Mouse (Mus musculus): ENCODE results near the gene Ptges. TPM values are rescaled to one million over a fixed set of nuclear protein-coding genes. Genes with fewer than 3 reads are reported as not detected.

Ptges gene
- 10 to 100 TPM; 12.2 to 12.6 TPM for total RNA-seq (2023)

DNA sequence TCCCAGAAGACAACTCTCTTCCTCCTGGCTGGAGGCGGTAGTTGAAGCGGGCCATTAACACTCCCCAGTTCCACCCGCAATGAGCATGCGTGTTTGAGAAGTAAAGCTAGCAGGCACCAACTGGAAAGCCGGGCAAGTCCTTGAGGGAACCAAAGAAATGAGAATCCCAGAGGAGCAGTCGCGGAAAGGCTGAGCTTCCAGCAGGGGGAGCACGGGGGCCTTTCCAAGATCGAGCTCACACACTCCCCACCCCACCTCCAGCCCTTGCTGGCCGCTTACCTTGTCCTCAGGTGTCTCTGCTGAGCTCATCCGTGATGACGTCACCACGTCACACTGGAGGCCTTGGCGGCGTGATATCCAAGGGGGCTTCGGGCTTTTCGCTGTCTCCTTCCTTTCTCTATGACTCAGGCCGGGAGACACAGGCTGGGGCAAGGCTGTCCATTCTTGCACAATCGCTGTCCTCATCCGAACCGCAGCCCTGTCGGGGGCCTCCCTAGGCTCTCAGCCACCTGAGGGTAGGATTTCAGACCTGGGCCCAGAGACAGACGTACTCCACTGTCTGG, at the start of gene Ptges:
Gene Ptges, minus strand, starts transcription at position 381 of the 563 bp plus-strand sequence.

DNA sequence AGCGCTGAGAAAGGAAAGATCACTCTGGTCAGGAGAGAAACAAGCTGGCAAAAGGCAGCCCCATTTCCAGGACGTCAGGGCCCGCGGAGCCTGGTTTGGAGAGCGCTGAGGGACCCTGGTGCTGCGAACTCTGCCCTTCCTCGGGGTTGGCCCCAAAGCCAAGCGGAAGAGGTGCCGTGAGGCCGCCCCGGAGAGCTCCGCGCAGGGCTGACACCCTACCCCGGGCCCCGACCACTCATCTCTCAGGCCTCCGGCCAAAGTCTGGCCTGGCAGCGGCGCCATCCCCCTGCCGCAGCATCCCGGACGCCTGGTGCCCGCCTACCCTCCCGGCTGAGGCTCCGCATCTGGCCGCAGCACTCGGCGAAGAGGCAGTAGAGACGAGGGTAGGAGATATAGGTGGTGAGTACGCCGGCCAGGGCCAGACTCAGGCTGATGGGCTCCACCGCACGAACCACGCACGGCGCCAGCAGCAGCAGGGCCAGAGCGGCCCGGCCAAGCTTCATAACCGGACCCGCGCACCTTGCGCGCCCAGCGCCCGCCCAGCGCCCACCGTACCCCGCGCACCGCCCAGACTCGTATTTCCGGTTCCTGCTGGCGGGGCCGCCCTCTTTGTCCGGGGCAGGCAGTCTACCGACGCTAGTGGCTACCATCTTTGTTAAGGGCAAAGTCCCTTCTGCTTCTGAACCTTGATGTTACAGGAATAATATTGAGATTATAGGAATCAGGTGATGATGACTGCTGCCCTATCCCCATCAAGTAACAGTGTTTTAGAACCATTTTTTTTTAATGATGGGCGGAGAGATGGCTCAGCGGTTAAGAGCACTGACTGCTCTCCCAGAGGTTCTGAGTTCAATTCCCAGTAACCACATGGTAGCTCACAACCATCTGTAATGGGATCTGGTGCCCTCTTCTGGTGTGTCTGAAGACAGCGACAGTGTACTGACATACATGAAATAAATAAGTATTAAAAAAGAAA, 38.0 kb upstream of the Ptges start, which contains the start of gene Tor1a:
Gene Tor1a, minus strand, starts transcription at position 582 of the 976 bp plus-strand sequence.

DNA sequence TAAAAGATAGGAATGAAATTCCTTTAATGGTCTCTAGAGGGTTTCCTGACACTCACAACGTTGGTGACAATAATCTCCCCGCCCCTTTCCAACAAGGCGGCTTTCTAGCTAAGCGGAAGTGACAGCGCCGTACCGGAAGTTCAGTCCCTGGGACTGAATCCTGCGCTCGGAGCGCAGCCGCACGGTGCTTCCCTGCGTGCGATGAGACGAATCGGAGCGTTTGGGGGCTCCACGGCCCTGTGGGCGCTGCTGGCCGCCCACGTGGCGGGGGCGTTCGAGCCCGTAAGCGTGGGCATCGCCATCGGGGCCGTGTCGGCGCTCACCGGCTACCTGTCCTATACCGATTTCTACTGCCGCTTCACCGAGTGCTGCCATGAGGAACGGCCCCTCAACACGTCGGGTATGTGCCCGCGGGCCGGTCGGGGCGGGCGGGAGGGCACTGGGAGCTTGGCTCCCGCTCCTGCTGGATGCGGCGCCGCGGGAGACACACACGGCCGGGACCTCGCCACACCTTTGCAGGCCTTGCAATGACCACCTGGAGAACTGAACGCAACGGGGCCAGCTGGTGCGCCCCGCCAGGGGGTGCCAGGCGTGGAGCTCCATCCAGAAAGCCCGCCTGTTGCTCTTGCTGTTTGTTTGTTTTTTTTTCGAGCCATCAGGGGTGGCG, 23.3 kb upstream of the Ptges start, which contains the start of gene Tor1b:
Gene Tor1b, plus strand, starts transcription at position 136 of the 667 bp plus-strand sequence.

Other genes with a start within 250 kb of the Ptges start
- not detected for gene 1700001O22Rik, start 126.2 kb downstream of the Ptges start, total RNA-seq (2023)
- 10 to 100 TPM; 10.5 to 10.9 TPM for gene Ntmt1, start 122.0 kb downstream of the Ptges start, total RNA-seq (2023)
- gene Asb6, start 99.5 kb downstream of the Ptges start, total RNA-seq (2023): 10 to 100 TPM; 23.3 to 25.8 TPM
- not detected for gene Prrx2, start 94.9 kb downstream of the Ptges start, total RNA-seq (2023)
- 10 to 100 TPM; 36.0 to 40.1 TPM for gene Tor1b, start 23.1 kb upstream of the Ptges start, total RNA-seq (2023)
- 10 to 100 TPM; 70.0 to 78.5 TPM for gene Tor1a, start 38.1 kb upstream of the Ptges start, total RNA-seq (2023)
- 10 to 100 TPM; 49.6 to 51.3 TPM for gene BC005624, start 52.3 kb upstream of the Ptges start, total RNA-seq (2023)
- 1 to 10 TPM; 6.3 to 6.7 TPM for gene Usp20, start 52.4 kb upstream of the Ptges start, total RNA-seq (2023)
- 100 to 1,000 TPM; 123 to 126 TPM for gene Fnbp1, start 212.1 kb upstream of the Ptges start, total RNA-seq (2023)
- 10 to 100 TPM; 51.9 to 54.3 TPM for gene Gpr107, start 222.5 kb upstream of the Ptges start, total RNA-seq (2023)

Data from neutrophil, adult 83 days (primary cell).